Mouse (Mus musculus) embryonic facial prominence, embryonic 11.5 days (tissue): Measurements from ENCODE around the gene Adgre5. TPM values are rescaled to one million over a fixed set of nuclear protein-coding genes. Genes with fewer than 3 reads are reported as not detected.
A peak's percentile ranks its signal among the peaks of the same experiment; 100 is the strongest.

Experiments
- ATAC-seq: fragments of 200-750 bp; cut with Nextera tagmentation; replicated peaks from 2 replicates; pipeline ENCODE4 v1.8.0; 2017; ENCODE audit warnings: low read depth; ENCODE audit not compliant: insufficient number of reproducible peaks, low FRiP score, low TSS enrichment
- DNase-seq: peaks from one replicate; pipeline ENCODE4 v3.0.0-alpha.2; 2015; ENCODE audit warnings: low spot score
- H3K27ac ChIP-seq: fragments of 300-500 bp; sonication (generic); replicated peaks from 2 replicates; pipeline ENCODE4 v1.5.1; 2014; ENCODE audit warnings: mild to moderate bottlenecking, low read depth, low read length, control low read depth
- H3K27me3 ChIP-seq: fragments of 300-500 bp; sonication (generic); 2 replicates; pipeline ENCODE4 v1.6.1; 2014; ENCODE audit warnings: mild to moderate bottlenecking, low read length, moderate library complexity, mixed read lengths; ENCODE audit not compliant: control insufficient read depth, insufficient read depth
- H3K36me3 ChIP-seq: fragments of 300-500 bp; sonication (generic); replicated peaks from 2 replicates; pipeline ENCODE4 v1.6.1; 2014; ENCODE audit warnings: low read depth, mild to moderate bottlenecking, low read length, moderate library complexity, mixed read lengths; ENCODE audit not compliant: control insufficient read depth, insufficient read depth
- H3K4me1 ChIP-seq: fragments of 300-500 bp; sonication (generic); 2 replicates; pipeline ENCODE4 v1.6.1; 2014; ENCODE audit warnings: low read length, mixed read lengths; ENCODE audit not compliant: control insufficient read depth, insufficient read depth
- H3K4me2 ChIP-seq: fragments of 300-500 bp; sonication (generic); 2 replicates; pipeline ENCODE4 v1.6.1; 2014; ENCODE audit warnings: low read depth, mild to moderate bottlenecking, control low read depth, low read length, moderate library complexity
- H3K4me3 ChIP-seq: fragments of 300-500 bp; sonication (generic); 2 replicates; pipeline ENCODE4 v1.5.1; 2014; ENCODE audit warnings: low read depth, low read length, control low read depth
- H3K9ac ChIP-seq: fragments of 300-500 bp; sonication (generic); replicated peaks from 2 replicates; pipeline ENCODE4 v1.6.1; 2014; ENCODE audit warnings: mild to moderate bottlenecking, control low read depth, low read length
- H3K9me3 ChIP-seq: fragments of 300-500 bp; sonication (generic); replicated peaks from 2 replicates; pipeline ENCODE4 v1.6.1; 2016; ENCODE audit warnings: mild to moderate bottlenecking, low read length, inconsistent platforms, mixed read lengths; ENCODE audit not compliant: control insufficient read depth
- WGBS: fragments of 180-500 bp; shearing (Covaris S2); extraction: QIAGEN DNeasy Blood & Tissue Kit; methylation state at CpG from one replicate; pipeline ENCODE4 v1.1.7; 2014; 5-methylcytosine and 5-hydroxymethylcytosine counted together
- microRNA-seq: library from miRNA; unstranded; fragments of <30 nt; microRNA quantifications from one replicate; pipeline ENCODE4, GENCODE M21; 2016; ENCODE audit warnings: borderline number of aligned reads
- polyA plus RNA-seq: library from polyadenylated mRNA; unstranded; fragments of >200 nt; fragmentation: Nextera tagmentation; extraction: Ambion mirVana; gene quantifications from 2 replicates; pipeline ENCODE4 v1.2.1, GENCODE M21; 2014

Adgre5 gene
- polyA plus RNA-seq, 1 experiment from 2014 or later: 19.0 TPM

- H3K9me3 ChIP-seq: no peaks in the 10 kb centered on the region
- ATAC-seq (no peak), DNase-seq (no peak)
- no peak overlapping the region for H3K4me2 ChIP-seq
- H3K9ac ChIP-seq: no peak overlapping the region
- no peak overlapping the region for H3K4me3 ChIP-seq
- H3K36me3 ChIP-seq: peaks cover 2% of the 10 kb centered on the region; the same call in 1 of the 2 replicates
- H3K27me3 ChIP-seq: no peaks in the 10 kb centered on the region
- 85% methylated on average over 6 of the region's 6 CpGs for WGBS
- no peaks in the 10 kb centered on the region; the same call in 1 of the 2 replicates for H3K4me1 ChIP-seq
- H3K27ac ChIP-seq: no peak overlapping the region
Observed at GRCm38 (mm10) chr8:83689264-83689663, 51.9 kb downstream of the Adgre5 start.

- DNase-seq: no peak
- Histone ChIP-seq H3K4me2 (no peak overlapping the region), H3K4me3 (no peak overlapping the region), H3K36me3 (no peaks in the 10 kb centered on the region; the same call in 1 of the 2 replicates), H3K9me3 (no peaks in the 10 kb centered on the region), H3K27me3 (no peaks in the 10 kb centered on the region), H3K9ac (no peak overlapping the region), H3K4me1 (peaks cover 3% of the 10 kb centered on the region; the same call in 1 of the 2 replicates), H3K27ac (no peak overlapping the region)
- 92% methylated on average over 9 of the region's 9 CpGs for WGBS
- ATAC-seq: no peak
Observed at GRCm38 (mm10) chr8:83684517-83684916, 56.6 kb downstream of the Adgre5 start.

GRCm38 (mm10) chr8:83681099-83681498 lies 60.0 kb downstream of the Adgre5 start:
- H3K4me3 ChIP-seq: no peak overlapping the region
- peaks cover 4% of the 10 kb centered on the region for H3K36me3 ChIP-seq
- no peak overlapping the region; the same call in 1 of the 2 replicates for H3K4me2 ChIP-seq
- WGBS: 7% methylated on average over 6 of the region's 6 CpGs
- ATAC-seq (peak; percentile 66; the same call in 1 of the 2 replicates), DNase-seq (peak; percentile 55)
- no peaks in the 10 kb centered on the region for H3K9me3 ChIP-seq
- H3K4me1 ChIP-seq: peaks cover 3% of the 10 kb centered on the region; the same call in 1 of the 2 replicates
- H3K27ac ChIP-seq: peak overlapping the region; percentile 70
- no peaks in the 10 kb centered on the region for H3K27me3 ChIP-seq
- peak overlapping the region; percentile 25; the same call in 1 of the 2 replicates for H3K9ac ChIP-seq

GRCm38 (mm10) chr8:83680603-83681002 lies 60.5 kb downstream of the Adgre5 start:
- no peaks in the 10 kb centered on the region for H3K9me3 ChIP-seq
- 66% methylated on average over 5 of the region's 5 CpGs for WGBS
- no peak overlapping the region; the same call in 1 of the 2 replicates for H3K4me2 ChIP-seq
- H3K4me1 ChIP-seq: peaks cover 3% of the 10 kb centered on the region; the same call in 1 of the 2 replicates
- H3K36me3 ChIP-seq: peaks cover 4% of the 10 kb centered on the region
- no peak for DNase-seq
- no peak overlapping the region for H3K4me3 ChIP-seq
- peak overlapping the region; percentile 70 for H3K27ac ChIP-seq
- no peak for ATAC-seq
- peak overlapping the region; percentile 25; the same call in 1 of the 2 replicates for H3K9ac ChIP-seq
- no peaks in the 10 kb centered on the region for H3K27me3 ChIP-seq

- Histone ChIP-seq H3K36me3 (peaks cover 4% of the 10 kb centered on the region), H3K9me3 (no peaks in the 10 kb centered on the region), H3K4me3 (no peak overlapping the region), H3K4me1 (peaks cover 3% of the 10 kb centered on the region; the same call in 1 of the 2 replicates), H3K27ac (no peak overlapping the region), H3K27me3 (no peaks in the 10 kb centered on the region), H3K4me2 (no peak overlapping the region), H3K9ac (no peak overlapping the region)
- ATAC-seq (no peak), DNase-seq (no peak)
- WGBS: 92% methylated on average over 12 of the region's 12 CpGs
Observed at GRCm38 (mm10) chr8:83679866-83680265, 61.3 kb downstream of the Adgre5 start.

GRCm38 (mm10) chr8:83674497-83674896 lies 66.6 kb downstream of the Adgre5 start:
- Histone ChIP-seq H3K4me3 (no peak overlapping the region), H3K36me3 (peaks cover 4% of the 10 kb centered on the region), H3K27ac (no peak overlapping the region), H3K4me2 (no peak overlapping the region), H3K9me3 (no peaks in the 10 kb centered on the region), H3K4me1 (no peaks in the 10 kb centered on the region), H3K27me3 (no peaks in the 10 kb centered on the region), H3K9ac (no peak overlapping the region)
- ATAC-seq (no peak), DNase-seq (no peak)
- 89% methylated on average over 5 of the region's 5 CpGs for WGBS

Small RNA genes lying within 50 kb of the gene (microRNA-seq; reads per million reads assigned to microRNA genes)
- gene Mir1668: not detected

Other genes with a start within 250 kb of the Adgre5 start
- not detected in 2 replicates for gene Olfr370, start 205.5 kb downstream of the Adgre5 start, polyA plus RNA-seq
- 327 and 351 TPM in 2 replicates for gene Ndufb7, start 174.7 kb downstream of the Adgre5 start, polyA plus RNA-seq
- gene Tecr, start 133.4 kb downstream of the Adgre5 start, polyA plus RNA-seq: 667 and 692 TPM in 2 replicates
- gene Dnajb1, start 133.1 kb downstream of the Adgre5 start, polyA plus RNA-seq: 54.4 and 61.4 TPM in 2 replicates
- gene Gipc1, start 88.6 kb downstream of the Adgre5 start, polyA plus RNA-seq: 169 and 177 TPM in 2 replicates
- 0.27 and 1.9 TPM in 2 replicates for gene Ptger1, start 74.6 kb downstream of the Adgre5 start, polyA plus RNA-seq
- gene Pkn1, start 42.1 kb downstream of the Adgre5 start, polyA plus RNA-seq: 20.6 and 21.5 TPM in 2 replicates
- 191 and 195 TPM in 2 replicates for gene Ddx39, start 26.1 kb downstream of the Adgre5 start, polyA plus RNA-seq
- gene Adgrl1, start 158.8 kb upstream of the Adgre5 start, polyA plus RNA-seq: 18.3 and 20.5 TPM in 2 replicates
- 0.66 and 0.72 TPM in 2 replicates for gene Gm10644, start 213.9 kb upstream of the Adgre5 start, polyA plus RNA-seq
- gene Asf1b, start 214.2 kb upstream of the Adgre5 start, polyA plus RNA-seq: 82.6 and 83.0 TPM in 2 replicates
- gene Prkaca, start 231.7 kb upstream of the Adgre5 start, polyA plus RNA-seq: 138 and 141 TPM in 2 replicates